Mouse (Mus musculus): ENCODE data around the gene Hist4h4. TPM values are rescaled to one million over a fixed set of nuclear protein-coding genes. Genes with fewer than 3 reads are reported as not detected.

The Hist4h4 gene
- polyA plus RNA-seq, 1 experiment from 2014 or later, result 2.8 TPM

- WGBS, result 63% methylated on average over 13 of the region's 13 CpGs
Measured at GRCm38 (mm10) chr6:136809673-136810072, 5.5 kb upstream of the Hist4h4 start.

DNA sequence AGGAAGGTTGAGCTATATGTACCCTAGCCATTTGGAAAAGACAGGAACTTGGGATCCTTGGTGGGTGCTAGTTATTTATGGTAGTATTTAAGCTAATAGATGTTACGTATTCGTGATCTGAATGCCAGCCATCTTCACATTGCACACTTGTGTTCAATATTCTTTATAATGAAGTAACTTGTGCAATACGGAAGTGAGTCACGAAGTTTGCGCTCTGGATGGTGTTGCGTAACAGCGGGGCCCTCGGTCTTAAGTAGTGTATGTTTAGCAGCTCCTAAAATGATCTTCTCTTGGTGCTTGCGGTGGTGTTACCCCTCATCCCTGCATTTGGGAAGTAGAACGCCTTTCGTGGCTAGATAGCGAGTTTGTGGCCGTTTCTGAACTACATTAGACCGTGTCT lies 4.9 kb upstream of the Hist4h4 start:
- ATAC-seq (ENCODE audit: insufficient number of reproducible peaks, insufficient read depth, low FRiP score, low read depth), result no peak
- Histone ChIP-seq H3K9ac (replicated peaks; ENCODE audit: low read depth, low read length) (peak overlapping the region; percentile 57), H3K4me3 (ENCODE audit: low read depth, low read length) (peak overlapping the region; percentile 64), H3K27me3 (ENCODE audit: control insufficient read depth, insufficient read depth, low read length) (no peaks in the 10 kb centered on the region), H3K27ac (ENCODE audit: low read length) (no peak overlapping the region; the same call in 1 of the 2 replicates), H3K36me3 (ENCODE audit: control insufficient read depth, insufficient read depth, low read length) (peaks cover 21% of the 10 kb centered on the region), H3K4me1 (ENCODE audit: control insufficient read depth, insufficient read depth, low read length) (peaks cover 6% of the 10 kb centered on the region; the same call in 1 of the 2 replicates), H3K4me2 (replicated peaks; ENCODE audit: low read depth, low read length) (peak overlapping the region; percentile 96), H3K9me3 (ENCODE audit: control insufficient read depth, low read depth, low read length) (no peaks in the 10 kb centered on the region)
- WGBS, result 23% methylated on average over 14 of the region's 14 CpGs

More at GRCm38 (mm10) chr6:136809673-136810072, 5.5 kb upstream of the Hist4h4 start:
- Histone ChIP-seq H3K9me3 (ENCODE audit: control insufficient read depth, low read depth, low read length) (no peaks in the 10 kb centered on the region), H3K4me2 (replicated peaks; ENCODE audit: low read depth, low read length) (peak overlapping the region; percentile 96), H3K36me3 (ENCODE audit: control insufficient read depth, insufficient read depth, low read length) (peaks cover 27% of the 10 kb centered on the region), H3K4me1 (ENCODE audit: control insufficient read depth, insufficient read depth, low read length) (peaks cover 6% of the 10 kb centered on the region; the same call in 1 of the 2 replicates), H3K27ac (ENCODE audit: low read length) (no peak overlapping the region), H3K27me3 (ENCODE audit: control insufficient read depth, insufficient read depth, low read length) (no peaks in the 10 kb centered on the region), H3K4me3 (ENCODE audit: low read depth, low read length) (peak overlapping the region; percentile 64; the same call in 1 of the 2 replicates), H3K9ac (replicated peaks; ENCODE audit: low read depth, low read length) (no peak overlapping the region)
- no peak for ATAC-seq (ENCODE audit: insufficient number of reproducible peaks, insufficient read depth, low FRiP score, low read depth)

GRCm38 (mm10) chr6:136808631-136809046 lies 4.4 kb upstream of the Hist4h4 start:
- Histone ChIP-seq H3K9ac (replicated peaks; ENCODE audit: low read depth, low read length) (peak overlapping the region; percentile 57), H3K4me2 (replicated peaks; ENCODE audit: low read depth, low read length) (peak overlapping the region; percentile 96), H3K4me1 (ENCODE audit: control insufficient read depth, insufficient read depth, low read length) (peaks cover 6% of the 10 kb centered on the region; the same call in 1 of the 2 replicates), H3K27me3 (ENCODE audit: control insufficient read depth, insufficient read depth, low read length) (no peaks in the 10 kb centered on the region), H3K27ac (ENCODE audit: low read length) (peak overlapping the region; percentile 18; the same call in 1 of the 2 replicates), H3K36me3 (ENCODE audit: control insufficient read depth, insufficient read depth, low read length) (peaks cover 16% of the 10 kb centered on the region), H3K9me3 (ENCODE audit: control insufficient read depth, low read depth, low read length) (no peaks in the 10 kb centered on the region), H3K4me3 (ENCODE audit: low read depth, low read length) (peak overlapping the region; percentile 64)
- WGBS, result under 1% methylated on average over 28 of the region's 28 CpGs
- peak; percentile 11; the same call in 1 of the 2 replicates for ATAC-seq (ENCODE audit: insufficient number of reproducible peaks, insufficient read depth, low FRiP score, low read depth)

GRCm38 (mm10) chr6:136808014-136808417 lies 3.8 kb upstream of the Hist4h4 start, which contains the start of gene H2afj:
Gene H2afj, plus strand, starts transcription at chr6:136808244.
- H3K9me3 ChIP-seq (ENCODE audit: control insufficient read depth, low read depth, low read length), result no peaks in the 10 kb centered on the region
- peak within 1 kb of the TSS; percentile 96 for H3K4me2 ChIP-seq (replicated peaks; ENCODE audit: low read depth, low read length)
- H3K4me3 ChIP-seq (ENCODE audit: low read depth, low read length), result peak within 1 kb of the TSS; percentile 64
- H3K36me3 ChIP-seq (ENCODE audit: control insufficient read depth, insufficient read depth, low read length), result peaks cover 11% of the 10 kb centered on the region
- H3K27me3 ChIP-seq (ENCODE audit: control insufficient read depth, insufficient read depth, low read length), result no peaks in the 10 kb centered on the region
- peak within 1 kb of the TSS; percentile 57 for H3K9ac ChIP-seq (replicated peaks; ENCODE audit: low read depth, low read length)
- peaks cover 9% of the 10 kb centered on the region; the same call in 1 of the 2 replicates for H3K4me1 ChIP-seq (ENCODE audit: control insufficient read depth, insufficient read depth, low read length)
- peak; percentile 83 for ATAC-seq (ENCODE audit: insufficient number of reproducible peaks, insufficient read depth, low FRiP score, low read depth)
- WGBS, result under 1% methylated on average over 34 of the region's 34 CpGs
- H3K27ac ChIP-seq (ENCODE audit: low read length), result peak within 1 kb of the TSS; percentile 77; the same call in 1 of the 2 replicates

DNA sequence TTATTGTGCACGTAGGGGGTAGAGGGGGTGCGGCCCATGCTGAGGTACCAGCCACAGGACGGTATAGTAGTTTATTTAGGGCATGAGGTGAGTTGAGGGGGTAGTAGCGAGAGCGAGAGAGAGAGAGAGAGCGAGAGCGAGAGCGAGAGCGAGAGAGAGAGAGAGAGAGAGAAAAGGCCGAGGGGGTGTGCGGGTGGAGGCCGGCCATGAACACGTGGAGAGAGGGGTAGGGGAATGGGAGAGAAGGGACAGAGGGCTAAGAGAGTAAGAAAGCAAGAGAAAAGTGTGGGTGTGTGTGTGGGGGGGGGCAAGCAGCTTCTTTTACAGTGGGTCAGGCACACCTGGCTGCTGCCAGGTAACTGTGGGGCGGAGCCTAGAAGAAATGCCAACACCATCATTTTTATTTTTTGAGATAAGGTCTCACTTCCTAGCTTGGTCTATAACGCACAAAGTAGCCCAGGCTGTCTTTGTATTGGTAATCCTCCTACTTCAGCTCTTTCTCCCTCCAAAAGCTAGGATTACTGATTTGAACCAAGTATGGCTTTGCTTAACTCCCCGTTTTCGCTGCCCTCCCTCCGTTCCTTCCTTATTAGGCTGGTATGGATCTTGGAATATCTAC lies 3.3 kb upstream of the Hist4h4 start:
- H3K4me3 ChIP-seq (ENCODE audit: low read depth, low read length), result peak overlapping the region; percentile 64
- H3K27me3 ChIP-seq (ENCODE audit: control insufficient read depth, insufficient read depth, low read length), result no peaks in the 10 kb centered on the region
- ATAC-seq (ENCODE audit: insufficient number of reproducible peaks, insufficient read depth, low FRiP score, low read depth), result no peak
- H3K27ac ChIP-seq (ENCODE audit: low read length), result peak overlapping the region; percentile 77; the same call in 1 of the 2 replicates
- H3K9me3 ChIP-seq (ENCODE audit: control insufficient read depth, low read depth, low read length), result no peaks in the 10 kb centered on the region
- peaks cover 12% of the 10 kb centered on the region; the same call in 1 of the 2 replicates for H3K4me1 ChIP-seq (ENCODE audit: control insufficient read depth, insufficient read depth, low read length)
- 42% methylated on average over 18 of the region's 18 CpGs for WGBS
- H3K9ac ChIP-seq (replicated peaks; ENCODE audit: low read depth, low read length), result peak overlapping the region; percentile 45
- H3K4me2 ChIP-seq (replicated peaks; ENCODE audit: low read depth, low read length), result peak overlapping the region; percentile 96
- H3K36me3 ChIP-seq (ENCODE audit: control insufficient read depth, insufficient read depth, low read length), result peaks cover 8% of the 10 kb centered on the region

DNA sequence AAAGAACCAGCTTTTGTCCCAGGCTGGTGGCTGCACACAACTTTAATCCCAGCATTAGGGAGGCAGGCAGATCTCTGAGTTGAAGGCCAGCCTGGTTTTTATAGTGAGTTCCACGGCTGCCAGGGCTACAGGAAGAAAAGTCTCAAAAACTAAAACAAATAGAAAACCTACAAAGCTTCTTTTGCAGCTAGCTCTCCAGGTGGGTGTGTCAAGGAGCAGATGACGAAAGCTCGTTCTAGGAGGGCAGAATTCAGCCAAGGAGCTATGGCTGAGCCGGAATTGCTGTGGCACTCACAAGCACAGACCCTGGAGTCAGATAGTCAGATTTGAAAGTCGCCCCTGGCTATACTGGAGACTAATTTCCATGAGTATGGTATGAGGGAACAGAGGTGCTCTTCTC lies 2.6 kb upstream of the Hist4h4 start:
- no peak for ATAC-seq (ENCODE audit: insufficient number of reproducible peaks, insufficient read depth, low FRiP score, low read depth)
- H3K4me1 ChIP-seq (ENCODE audit: control insufficient read depth, insufficient read depth, low read length), result peaks cover 12% of the 10 kb centered on the region; the same call in 1 of the 2 replicates
- no peaks in the 10 kb centered on the region for H3K27me3 ChIP-seq (ENCODE audit: control insufficient read depth, insufficient read depth, low read length)
- H3K36me3 ChIP-seq (ENCODE audit: control insufficient read depth, insufficient read depth, low read length), result peaks cover 1% of the 10 kb centered on the region; the same call in 1 of the 2 replicates
- H3K4me2 ChIP-seq (replicated peaks; ENCODE audit: low read depth, low read length), result peak overlapping the region; percentile 96
- peak overlapping the region; percentile 77; the same call in 1 of the 2 replicates for H3K27ac ChIP-seq (ENCODE audit: low read length)
- no peak overlapping the region for H3K4me3 ChIP-seq (ENCODE audit: low read depth, low read length)
- H3K9me3 ChIP-seq (ENCODE audit: control insufficient read depth, low read depth, low read length), result no peaks in the 10 kb centered on the region
- WGBS, result 66% methylated on average over 5 of the region's 5 CpGs
- no peak overlapping the region for H3K9ac ChIP-seq (replicated peaks; ENCODE audit: low read depth, low read length)

- H3K4me1 ChIP-seq (ENCODE audit: control insufficient read depth, insufficient read depth, low read length), result peaks cover 12% of the 10 kb centered on the region; the same call in 1 of the 2 replicates
- WGBS, result 74% methylated on average over 1 of the region's 1 CpGs
- no peaks in the 10 kb centered on the region for H3K27me3 ChIP-seq (ENCODE audit: control insufficient read depth, insufficient read depth, low read length)
- H3K9ac ChIP-seq (replicated peaks; ENCODE audit: low read depth, low read length), result no peak overlapping the region
- no peaks in the 10 kb centered on the region for H3K36me3 ChIP-seq (ENCODE audit: control insufficient read depth, insufficient read depth, low read length)
- H3K9me3 ChIP-seq (ENCODE audit: control insufficient read depth, low read depth, low read length), result no peaks in the 10 kb centered on the region
- H3K4me2 ChIP-seq (replicated peaks; ENCODE audit: low read depth, low read length), result no peak overlapping the region; the same call in 1 of the 2 replicates
- H3K27ac ChIP-seq (ENCODE audit: low read length), result peak overlapping the region; percentile 100; the same call in 1 of the 2 replicates
- no peak for ATAC-seq (ENCODE audit: insufficient number of reproducible peaks, insufficient read depth, low FRiP score, low read depth)
- H3K4me3 ChIP-seq (ENCODE audit: low read depth, low read length), result no peak overlapping the region
Measured at GRCm38 (mm10) chr6:136805409-136805775, 1.2 kb upstream of the Hist4h4 start.

- Histone ChIP-seq H3K4me2 (replicated peaks; ENCODE audit: low read depth, low read length) (peak overlapping the region; percentile 84), H3K4me1 (ENCODE audit: control insufficient read depth, insufficient read depth, low read length) (peaks cover 12% of the 10 kb centered on the region; the same call in 1 of the 2 replicates), H3K4me3 (ENCODE audit: low read depth, low read length) (peak overlapping the region; percentile 71), H3K9me3 (ENCODE audit: control insufficient read depth, low read depth, low read length) (no peaks in the 10 kb centered on the region), H3K27me3 (ENCODE audit: control insufficient read depth, insufficient read depth, low read length) (no peaks in the 10 kb centered on the region), H3K36me3 (ENCODE audit: control insufficient read depth, insufficient read depth, low read length) (no peaks in the 10 kb centered on the region), H3K9ac (replicated peaks; ENCODE audit: low read depth, low read length) (peak overlapping the region; percentile 97; the same call in 1 of the 2 replicates), H3K27ac (ENCODE audit: low read length) (peak overlapping the region; percentile 100)
- 27% methylated on average over 9 of the region's 9 CpGs for WGBS
- ATAC-seq (ENCODE audit: insufficient number of reproducible peaks, insufficient read depth, low FRiP score, low read depth), result no peak
Measured at GRCm38 (mm10) chr6:136804705-136805408, 642 bp upstream of the Hist4h4 start.
